Mouse (Mus musculus) hindbrain, embryonic 13.5 days (tissue): ENCODE data around the gene Hist1h3i. TPM values are rescaled to one million over a fixed set of nuclear protein-coding genes. Genes with fewer than 3 reads are reported as not detected.
"Not testable (repeated sequence)": the region's sequence is repeated elsewhere in the genome, so short reads cannot be mapped to it uniquely, and the experiment has no call there.

ENCODE experiments used
- ATAC-seq: fragments of 200-750 bp; cut with Nextera tagmentation; 2 replicates; pipeline ENCODE4 v1.8.0; 2017; ENCODE audit warnings: moderate TSS enrichment; ENCODE audit not compliant: low FRiP score
- H3K27ac ChIP-seq: fragments of 300-500 bp; sonication (generic); 2 replicates; pipeline ENCODE4 v1.5.1; 2015; ENCODE audit warnings: inconsistent platforms, mild to moderate bottlenecking, moderate library complexity
- H3K27me3 ChIP-seq: fragments of 300-500 bp; sonication (generic); 2 replicates; pipeline ENCODE4 v1.6.1; 2015; ENCODE audit warnings: mild to moderate bottlenecking, inconsistent platforms
- H3K36me3 ChIP-seq: fragments of 300-500 bp; sonication (generic); 2 replicates; pipeline ENCODE4 v1.6.1; 2015; ENCODE audit warnings: mild to moderate bottlenecking, inconsistent platforms
- H3K4me1 ChIP-seq: fragments of 300-500 bp; sonication (generic); replicated peaks from 2 replicates; pipeline ENCODE4 v1.6.1; 2015; ENCODE audit warnings: inconsistent platforms
- H3K4me2 ChIP-seq: fragments of 300-500 bp; sonication (generic); 2 replicates; pipeline ENCODE4 v1.6.1; 2015; ENCODE audit warnings: inconsistent platforms, mild to moderate bottlenecking, moderate library complexity
- H3K4me3 ChIP-seq: fragments of 300-500 bp; sonication (generic); 2 replicates; pipeline ENCODE4 v1.5.1; 2015; ENCODE audit warnings: mild to moderate bottlenecking, inconsistent platforms
- H3K9ac ChIP-seq: fragments of 300-500 bp; sonication (generic); 2 replicates; pipeline ENCODE4 v1.6.1; 2015; ENCODE audit warnings: mild to moderate bottlenecking, inconsistent platforms
- H3K9me3 ChIP-seq: fragments of 300-500 bp; sonication (generic); 2 replicates; pipeline ENCODE4 v1.6.1; 2016; ENCODE audit warnings: inconsistent platforms
- WGBS: fragments of 180-500 bp; shearing (Covaris S2); methylation state at CpG from one replicate; pipeline ENCODE4 v1.1.7; 2015; 5-methylcytosine and 5-hydroxymethylcytosine counted together
- polyA plus RNA-seq: library from polyadenylated mRNA; unstranded; fragments of >200 nt; fragmentation: Nextera tagmentation; extraction: Ambion mirVana; gene quantifications from 2 replicates; pipeline ENCODE4 v1.2.1, GENCODE M21; 2015

The Hist1h3i gene
- polyA plus RNA-seq, result 44.3 and 48.5 TPM in 2 replicates

GRCm38 (mm10) chr13:21783255-21783617 is at the start of gene Hist1h3i:
TSS of gene Hist1h3i (minus strand) at chr13:21783370.
- ATAC-seq, result peak; percentile 75

GRCm38 (mm10) chr13:21831418-21832394 is 48.5 kb upstream of the Hist1h3i start, which contains the start of gene Hist1h4n:
TSS of gene Hist1h4n (minus strand) at chr13:21832196.
- under 1% methylated on average over 25 of the region's 58 CpGs for WGBS
- not testable (repeated sequence) for H3K9ac ChIP-seq, H3K36me3 ChIP-seq, H3K27me3 ChIP-seq, H3K4me1 ChIP-seq, H3K9me3 ChIP-seq, H3K27ac ChIP-seq
- H3K4me2 ChIP-seq, result peak within 1 kb of the TSS; percentile 47
- peak; percentile 85 for ATAC-seq
- H3K4me3 ChIP-seq, result peak within 1 kb of the TSS; percentile 27

More at GRCm38 (mm10) chr13:21783255-21783617, at the start of gene Hist1h3i:
- Histone ChIP-seq H3K4me2 (peak within 1 kb of the TSS; percentile 75), H3K9ac (peak within 1 kb of the TSS; percentile 75), H3K27me3 (0 out of 2 replicates have a peak, but pooled peaks cover 3% of the 10 kb centered on the region), H3K36me3 (no peaks in the 10 kb centered on the region), H3K27ac (peak within 1 kb of the TSS; percentile 86), H3K4me3 (peak within 1 kb of the TSS; percentile 42), H3K9me3 (no peaks in the 10 kb centered on the region), H3K4me1 (peaks cover 39% of the 10 kb centered on the region)
- under 1% methylated on average over 15 of the region's 20 CpGs for WGBS

GRCm38 (mm10) chr13:21830344-21830743 is 47.2 kb upstream of the Hist1h3i start:
- no peaks in the 10 kb centered on the region for H3K36me3 ChIP-seq
- H3K27ac ChIP-seq, result no peak overlapping the region
- H3K4me3 ChIP-seq, result no peak overlapping the region
- no peaks in the 10 kb centered on the region for H3K27me3 ChIP-seq
- WGBS, result 89% methylated on average over 10 of the region's 10 CpGs
- no peak overlapping the region for H3K4me2 ChIP-seq
- H3K9me3 ChIP-seq, result no peaks in the 10 kb centered on the region
- no peaks in the 10 kb centered on the region for H3K4me1 ChIP-seq
- ATAC-seq, result no peak
- H3K9ac ChIP-seq, result no peak overlapping the region

- Histone ChIP-seq H3K36me3 (no peaks in the 10 kb centered on the region), H3K27ac (no peak overlapping the region), H3K9me3 (no peaks in the 10 kb centered on the region), H3K4me2 (no peak overlapping the region), H3K4me1 (no peaks in the 10 kb centered on the region), H3K27me3 (no peaks in the 10 kb centered on the region), H3K4me3 (no peak overlapping the region), H3K9ac (no peak overlapping the region)
- WGBS, result 88% methylated on average over 3 of the region's 3 CpGs
- ATAC-seq, result no peak
These were observed 45.3 kb upstream of the Hist1h3i start for GRCm38 (mm10) chr13:21828511-21828910.

- 69% methylated on average over 7 of the region's 16 CpGs for WGBS
- not testable (repeated sequence) for H3K27me3 ChIP-seq, H3K4me3 ChIP-seq, H3K36me3 ChIP-seq, ATAC-seq, H3K4me2 ChIP-seq, H3K4me1 ChIP-seq, H3K9ac ChIP-seq, H3K9me3 ChIP-seq, H3K27ac ChIP-seq
These were observed 37.1 kb upstream of the Hist1h3i start for GRCm38 (mm10) chr13:21820082-21820890.

- not testable (repeated sequence) for H3K27me3 ChIP-seq, H3K4me1 ChIP-seq, H3K9ac ChIP-seq, H3K27ac ChIP-seq, H3K9me3 ChIP-seq, H3K36me3 ChIP-seq
- peak; percentile 27 for ATAC-seq
- H3K4me3 ChIP-seq, result peak overlapping the region; percentile 21
- WGBS, result 0% methylated on average over 14 of the region's 14 CpGs
- H3K4me2 ChIP-seq, result peak overlapping the region; percentile 50
These were observed 28.9 kb upstream of the Hist1h3i start for GRCm38 (mm10) chr13:21812092-21812491.

GRCm38 (mm10) chr13:21811539-21811938 is 28.4 kb upstream of the Hist1h3i start, which contains the start of gene Hist1h4m:
TSS of gene Hist1h4m (plus strand) at chr13:21811746.
- H3K27ac ChIP-seq, H3K4me1 ChIP-seq, H3K9ac ChIP-seq, H3K27me3 ChIP-seq, H3K9me3 ChIP-seq, H3K36me3 ChIP-seq: not testable (repeated sequence)
- peak within 1 kb of the TSS; percentile 50 for H3K4me2 ChIP-seq
- WGBS, result no CpG with 5 or more reads among the region's 24 CpGs
- H3K4me3 ChIP-seq, result peak within 1 kb of the TSS; percentile 21
- peak; percentile 69 for ATAC-seq

GRCm38 (mm10) chr13:21811074-21811473 is 27.9 kb upstream of the Hist1h3i start:
- not testable (repeated sequence) for H3K4me3 ChIP-seq, H3K4me1 ChIP-seq, H3K9ac ChIP-seq, H3K4me2 ChIP-seq, H3K27ac ChIP-seq, H3K36me3 ChIP-seq, H3K27me3 ChIP-seq, H3K9me3 ChIP-seq
- WGBS, result no CpG with 5 or more reads among the region's 8 CpGs
- ATAC-seq, result peak; percentile 11; the same call in 1 of the 2 replicates

GRCm38 (mm10) chr13:21810073-21810472 is 26.9 kb upstream of the Hist1h3i start, which contains the start of the genes Hist1h2bq and Hist1h2ao:
TSS of gene Hist1h2bq (minus strand) at chr13:21810197.
TSS of gene Hist1h2ao (plus strand) at chr13:21810465.
- no CpG with 5 or more reads among the region's 23 CpGs for WGBS
- not testable (repeated sequence) for H3K4me2 ChIP-seq, H3K27ac ChIP-seq, H3K9ac ChIP-seq, H3K4me1 ChIP-seq, H3K4me3 ChIP-seq, H3K27me3 ChIP-seq, H3K9me3 ChIP-seq, H3K36me3 ChIP-seq
- peak; percentile 98 for ATAC-seq

GRCm38 (mm10) chr13:21803058-21803457 is 19.9 kb upstream of the Hist1h3i start:
- not testable (repeated sequence) for H3K36me3 ChIP-seq, H3K9ac ChIP-seq, H3K9me3 ChIP-seq, ATAC-seq, H3K27ac ChIP-seq, H3K4me3 ChIP-seq, H3K27me3 ChIP-seq, H3K4me2 ChIP-seq, H3K4me1 ChIP-seq
- no CpG with 5 or more reads among the region's 4 CpGs for WGBS

- H3K27ac ChIP-seq, H3K9me3 ChIP-seq, H3K4me1 ChIP-seq, H3K4me2 ChIP-seq, H3K9ac ChIP-seq, H3K36me3 ChIP-seq, H3K4me3 ChIP-seq, H3K27me3 ChIP-seq, ATAC-seq: not testable (repeated sequence)
These were observed 14.0 kb upstream of the Hist1h3i start for GRCm38 (mm10) chr13:21797163-21797562.

GRCm38 (mm10) chr13:21795584-21795983 is 12.4 kb upstream of the Hist1h3i start:
- Histone ChIP-seq H3K36me3 (no peaks in the 10 kb centered on the region), H3K27ac (no peak overlapping the region), H3K4me3 (no peak overlapping the region), H3K4me2 (no peak overlapping the region), H3K27me3 (no peaks in the 10 kb centered on the region), H3K4me1 (peaks cover 5% of the 10 kb centered on the region), H3K9me3 (no peaks in the 10 kb centered on the region), H3K9ac (no peak overlapping the region)
- no peak for ATAC-seq
- 95% methylated on average over 7 of the region's 7 CpGs for WGBS
